Mouse (Mus musculus) gastrocnemius, postnatal 25 days (tissue): ENCODE results near the gene Agmat. TPM values are rescaled to one million over a fixed set of nuclear protein-coding genes. Genes with fewer than 3 reads are reported as not detected.
"Not testable (repeated sequence)": the region's sequence is repeated elsewhere in the genome, so short reads cannot be mapped to it uniquely, and the experiment has no call there.

ENCODE experiments used
- DNase-seq: peaks from one replicate; pipeline ENCODE4 v3.0.0; 2022
- total RNA-seq, 2 experiments: library from RNA; stranded (reverse); gene quantifications; 1 replicate in 1 of 2; 2 replicates in 1 of 2; pipeline ENCODE4 v1.2.3; 2021

Agmat gene
- total RNA-seq, 2 experiments from 2014 or later, result 0.20 TPM; not detected in 1

DNA sequence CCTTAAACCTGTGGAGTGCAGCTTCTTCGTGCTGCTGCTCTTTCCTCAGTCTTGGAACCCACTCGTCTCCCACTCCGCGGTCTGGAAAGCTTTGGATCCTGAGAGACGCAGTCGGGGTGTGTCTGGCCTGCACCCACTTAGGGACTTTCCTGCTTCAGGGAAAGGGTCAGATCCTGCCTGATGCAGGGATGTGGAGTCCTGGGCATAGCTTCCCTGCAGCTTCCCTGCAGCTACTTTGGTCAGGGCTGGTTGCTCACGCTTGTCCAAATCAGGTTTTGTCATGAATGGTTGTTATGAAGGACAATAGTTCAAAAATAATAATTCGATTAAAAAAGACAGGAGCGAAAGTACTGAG is 11.3 kb upstream of the Agmat start:
- no peak for DNase-seq

DNA sequence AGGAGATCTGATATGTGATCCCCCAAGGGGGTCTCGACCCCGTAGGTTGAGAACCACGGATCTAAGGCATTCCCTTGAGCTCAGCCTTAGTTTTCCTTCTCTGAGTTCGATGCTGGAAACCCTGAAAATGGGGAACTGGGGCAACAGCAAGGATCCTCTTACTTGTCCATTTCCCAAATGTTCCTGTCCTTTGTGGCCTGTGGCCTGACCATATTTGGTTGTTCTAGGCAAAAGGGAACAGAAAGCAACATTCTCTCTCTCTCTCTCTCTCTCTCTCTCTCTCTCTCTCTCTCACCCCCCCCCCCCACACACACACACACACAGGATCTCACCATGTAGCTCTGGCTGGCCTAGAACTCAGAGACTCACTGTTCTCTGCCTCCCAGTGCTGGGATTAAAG is 9.6 kb upstream of the Agmat start:
- no peak for DNase-seq

GRCm38 (mm10) chr4:141738015-141738414 is 8.5 kb upstream of the Agmat start:
- no peak for DNase-seq

DNA sequence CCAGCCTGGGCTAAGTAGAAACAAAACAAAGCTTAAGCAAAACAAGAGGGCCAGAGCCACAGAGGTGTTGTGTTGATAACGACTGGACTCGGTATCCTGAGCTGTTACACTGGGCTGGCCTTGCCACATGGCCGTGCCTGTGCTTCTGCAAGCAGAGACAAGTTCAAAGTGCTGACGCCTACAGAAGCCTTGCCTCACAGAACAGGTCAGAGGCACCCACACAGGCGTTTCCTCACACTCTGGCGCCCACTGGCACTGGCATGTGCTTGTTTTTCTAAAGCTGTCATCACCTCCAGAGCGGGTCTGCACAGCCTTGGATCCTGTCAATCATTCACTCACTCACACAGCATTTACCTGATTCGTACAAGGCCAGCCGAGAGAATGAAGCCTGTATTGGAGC is 4.6 kb upstream of the Agmat start:
- DNase-seq, result no peak

DNA sequence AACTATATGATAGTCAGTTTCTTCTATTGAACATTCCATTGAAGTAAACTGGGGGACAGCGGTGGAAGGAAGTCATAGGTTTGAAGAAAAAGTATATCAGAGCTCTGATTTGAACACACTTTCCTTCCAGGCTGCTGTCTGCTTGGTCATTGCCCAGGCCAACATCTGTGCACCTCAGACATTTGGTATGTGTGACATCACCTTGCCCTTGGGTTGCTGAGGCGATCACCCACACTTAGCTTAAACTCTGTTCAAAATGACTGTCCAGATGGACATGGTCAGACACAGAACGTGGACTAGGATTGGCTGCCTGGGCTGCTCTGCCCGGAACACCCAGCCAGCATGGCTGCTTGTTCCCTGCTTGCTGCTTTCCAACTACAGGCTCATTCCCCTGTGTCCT is 4.1 kb upstream of the Agmat start:
- DNase-seq, result no peak

- DNase-seq, result peak; percentile 71
These were observed 3.1 kb downstream of the Agmat start for GRCm38 (mm10) chr4:141749557-141749956.

DNA sequence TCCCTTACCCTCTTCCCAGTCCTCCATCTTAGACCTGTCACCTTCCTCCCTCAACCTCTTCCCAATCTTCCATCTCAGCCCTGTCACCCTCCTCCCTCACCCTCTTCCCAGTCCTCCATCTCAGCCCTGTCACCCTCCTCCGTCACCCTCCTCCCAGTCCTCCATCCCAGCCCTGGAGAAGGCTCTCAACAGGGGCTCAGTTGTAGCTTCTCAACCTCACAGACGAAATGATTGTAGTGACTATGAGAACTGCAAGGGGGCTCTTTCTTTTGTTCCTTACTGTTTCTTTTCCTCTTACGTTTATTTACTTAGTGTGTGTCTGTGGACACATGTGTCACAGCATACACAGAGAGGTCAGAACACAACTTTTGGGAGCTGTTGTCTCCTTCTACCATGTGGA is 4.4 kb downstream of the Agmat start:
- no peak for DNase-seq

GRCm38 (mm10) chr4:141751419-141752075 is 5.1 kb downstream of the Agmat start:
- no peak for DNase-seq

DNA sequence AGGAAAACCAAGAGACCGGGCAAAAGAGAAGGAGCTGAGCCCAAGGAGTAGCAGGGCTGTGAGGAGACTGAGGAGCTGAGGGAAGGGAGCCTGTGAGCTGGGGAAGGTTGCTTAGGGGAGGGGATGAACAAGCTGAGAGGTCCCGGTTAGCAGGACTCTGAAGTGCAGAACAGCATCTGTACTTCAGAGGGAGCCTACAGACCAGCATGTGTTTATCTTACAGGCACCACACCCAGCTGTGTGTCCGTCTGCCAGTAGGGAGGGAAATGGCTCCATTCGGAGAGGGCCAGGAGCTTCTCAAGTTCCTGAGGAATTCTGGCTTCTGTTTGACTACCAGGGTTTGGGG is 5.6 kb downstream of the Agmat start:
- DNase-seq, result no peak

DNA sequence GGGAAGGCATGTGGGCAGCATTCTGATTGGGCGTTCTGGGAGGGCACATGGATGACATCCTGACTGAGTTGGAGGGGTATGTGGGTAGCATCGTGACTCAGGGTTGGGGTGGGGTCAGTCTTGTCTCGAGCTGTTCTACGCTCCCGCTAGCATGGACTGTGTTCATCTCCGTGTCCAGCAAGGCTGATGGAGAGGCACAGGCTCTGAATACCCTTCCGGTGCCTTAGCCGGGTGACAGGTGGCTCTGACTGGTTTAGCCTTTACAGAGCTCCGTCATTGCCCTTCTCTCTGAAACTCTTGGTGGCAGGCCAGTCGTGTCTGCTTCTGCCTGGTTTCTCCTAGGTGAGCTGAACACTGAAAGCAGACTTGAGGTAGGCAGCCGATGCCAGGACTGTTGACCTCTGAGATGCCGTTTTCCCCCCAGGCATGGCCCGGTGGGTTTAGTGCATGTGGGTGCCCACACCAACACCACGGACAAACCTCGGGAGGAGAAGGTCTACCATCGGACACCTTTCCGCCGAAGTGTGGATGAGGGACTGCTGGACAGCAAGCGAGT is 9.0 kb downstream of the Agmat start:
- DNase-seq, result no peak

- no peak for DNase-seq
These were observed 10.7 kb downstream of the Agmat start for GRCm38 (mm10) chr4:141757124-141757523.

GRCm38 (mm10) chr4:141758874-141759542 is 12.5 kb downstream of the Agmat start:
- DNase-seq, result no peak

DNA sequence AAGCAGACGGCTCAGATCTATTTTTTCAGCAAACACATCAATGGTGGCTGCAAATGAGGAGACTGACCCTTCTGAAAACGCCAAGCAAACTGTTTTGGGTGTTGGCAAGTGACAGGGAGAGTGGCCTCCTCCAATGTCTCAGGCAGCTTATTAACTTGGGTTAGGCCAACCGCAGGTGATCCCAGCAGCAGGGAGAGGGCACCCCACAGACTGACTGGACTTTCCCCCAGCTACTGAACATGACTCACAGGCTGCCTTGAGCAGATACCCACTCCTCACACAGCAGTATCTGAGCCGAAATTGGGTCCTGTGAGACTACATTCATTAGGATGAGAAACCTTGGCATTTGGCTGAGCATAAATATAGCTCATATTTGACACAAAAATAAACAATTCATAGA is 14.5 kb downstream of the Agmat start:
- DNase-seq, result no peak

- DNase-seq, result no peak
These were observed 15.7 kb downstream of the Agmat start for GRCm38 (mm10) chr4:141762102-141762598.

DNA sequence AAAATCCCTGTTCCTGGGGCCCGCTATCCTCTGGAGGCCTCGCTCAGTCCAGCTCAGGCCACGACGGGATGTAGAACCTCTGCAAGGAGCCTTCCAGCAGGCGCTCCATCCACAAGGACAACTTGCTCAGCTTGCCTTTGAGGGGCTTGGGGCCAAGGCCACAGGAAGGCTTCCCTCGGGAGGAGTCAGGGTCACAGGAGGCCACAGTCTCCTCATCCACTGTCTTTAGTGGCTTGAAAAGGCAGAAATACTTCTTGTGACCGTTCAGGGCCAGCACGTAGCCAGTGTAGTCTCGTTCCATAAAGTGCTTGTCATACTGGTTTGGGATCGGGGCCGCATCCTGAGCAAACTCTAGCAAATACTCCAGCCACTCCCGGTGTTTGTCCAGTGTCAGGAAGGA is 17.0 kb downstream of the Agmat start:
- DNase-seq, result no peak

DNA sequence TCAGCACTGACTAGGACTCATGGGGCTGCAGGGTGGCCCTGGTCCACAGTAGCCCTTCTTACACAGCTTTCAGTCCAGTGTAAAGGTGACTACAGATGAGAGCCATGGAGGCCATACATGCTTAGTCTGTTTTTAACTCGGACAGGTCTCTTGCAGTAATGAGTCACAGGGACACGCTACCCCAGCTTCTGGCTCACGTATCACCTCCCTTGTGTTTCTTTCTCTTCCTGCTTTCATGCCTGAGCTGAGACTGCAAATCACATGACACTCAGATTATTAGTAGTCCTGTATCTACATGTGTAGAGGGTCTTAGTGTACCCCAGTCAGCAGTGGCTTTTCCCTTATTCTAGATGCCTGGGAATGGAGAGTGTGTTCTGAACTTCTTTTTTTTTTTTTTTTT is 18.5 kb downstream of the Agmat start:
- DNase-seq, result no peak

DNA sequence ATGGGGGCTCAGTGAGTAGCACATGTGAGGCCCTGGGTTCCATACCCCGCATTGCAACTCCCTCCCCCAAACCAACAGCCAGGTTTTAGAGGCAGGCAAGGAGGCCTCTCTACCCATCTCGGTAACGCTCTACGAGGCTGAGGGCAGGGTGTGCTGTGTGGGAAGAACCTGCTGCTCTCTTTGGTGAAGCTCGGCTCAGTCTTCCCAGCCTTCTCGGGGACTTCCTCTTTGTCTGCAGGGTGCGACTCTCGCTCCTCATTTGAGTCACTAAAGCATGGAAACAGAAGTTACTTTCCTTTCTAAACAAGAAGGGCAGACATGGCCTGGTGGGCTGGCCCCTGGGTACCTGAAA is 19.8 kb downstream of the Agmat start:
- DNase-seq, result no peak

DNA sequence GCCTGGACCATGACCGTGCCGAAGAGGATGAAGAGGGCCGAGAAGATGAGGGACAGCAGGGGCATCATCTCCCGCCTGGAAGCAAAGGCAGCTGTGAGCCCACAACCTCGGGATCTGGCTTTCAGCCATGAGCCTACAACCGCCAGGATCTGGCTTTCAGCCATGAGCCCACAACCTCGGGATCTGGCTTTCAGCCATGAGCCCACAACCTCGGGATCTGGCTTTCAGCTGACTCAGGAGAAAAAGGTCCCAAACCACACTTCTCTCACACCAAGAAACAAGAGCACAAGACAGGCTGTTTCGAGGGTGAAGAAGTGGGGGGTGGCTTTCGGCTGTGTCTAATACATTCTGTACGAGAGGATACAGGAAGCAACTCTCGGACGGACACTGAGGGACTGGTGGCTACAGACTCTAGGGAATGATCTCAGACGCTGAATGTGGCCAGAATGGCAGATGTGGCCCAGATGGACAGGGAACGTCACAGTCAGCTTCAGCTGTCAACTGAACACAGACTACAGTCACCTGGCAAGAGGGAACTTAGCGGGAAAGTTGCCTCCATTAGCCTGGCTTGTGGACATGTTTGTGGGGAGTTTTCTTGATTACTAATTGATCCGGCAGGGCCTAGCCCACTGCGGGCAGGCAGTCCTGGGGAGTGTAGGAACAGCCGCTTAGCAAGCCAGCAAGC is 20.3 kb downstream of the Agmat start:
- DNase-seq, result no peak

- no peak for DNase-seq
These were observed 21.0 kb downstream of the Agmat start for GRCm38 (mm10) chr4:141767353-141768036.

GRCm38 (mm10) chr4:141769501-141770160 is 23.2 kb downstream of the Agmat start:
- DNase-seq, result no peak

- no peak for DNase-seq
These were observed 25.4 kb downstream of the Agmat start for GRCm38 (mm10) chr4:141771823-141772222.

- DNase-seq, result not testable (repeated sequence)
These were observed 26.5 kb downstream of the Agmat start for GRCm38 (mm10) chr4:141773019-141773418.
